Mouse (Mus musculus) CH12.LX (cell line): ENCODE measurements at regions not wholly inside any gene's neighbourhood (a gene's known extent, or its start where the extent isn't known, plus 50 kb on each side); places are given as distances from the start of the nearest gene placed in this dataset.
A peak's percentile ranks its signal among the peaks of the same experiment; 100 is the strongest.

Source experiments
- DNase-seq: peaks from one replicate; pipeline ENCODE4 v3.0.0-alpha.2; 2013; ENCODE audit errors: extremely low read depth
- H3K27ac ChIP-seq: 2 replicates; pipeline ENCODE4 v1.5.1; 2012; ENCODE audit warnings: low read depth, mild to moderate bottlenecking, control low read depth, moderate library complexity; ENCODE audit not compliant: insufficient read depth
- H3K27me3 ChIP-seq: replicated peaks from 2 replicates; pipeline ENCODE3; 2012; ENCODE audit warnings: inconsistent platforms
- H3K36me3 ChIP-seq, 2 experiments: replicated peaks in 1 of 2; 2 replicates each; pipeline versions ENCODE3 to v1.6.1; 2012; ENCODE audit warnings: inconsistent platforms in 1 of 2, low read length in 1 of 2, mild to moderate bottlenecking in 1 of 2, mixed read lengths in 1 of 2, moderate library complexity in 1 of 2; ENCODE audit not compliant: control insufficient read depth in 1 of 2, insufficient read depth in 1 of 2
- H3K4me1 ChIP-seq, 2 experiments: 2 replicates each; pipeline ENCODE4 v1.6.1; 2012; ENCODE audit warnings: inconsistent platforms in 1 of 2, moderate library complexity in 1 of 2; ENCODE audit not compliant: insufficient read depth in 2 of 2, control insufficient read depth in 1 of 2
- H3K4me2 ChIP-seq: 2 replicates; pipeline ENCODE4 v1.6.1; 2012; ENCODE audit warnings: low read depth, mild to moderate bottlenecking, control low read depth; ENCODE audit not compliant: poor library complexity, insufficient read depth, severe bottlenecking
- H3K4me3 ChIP-seq, 3 experiments: fragments of 150-350 bp in 1 of 3; sonication (generic) in 1 of 3; replicated peaks in 1 of 3; 2 replicates each; pipeline versions ENCODE3 to v1.5.1; 2011 to 2012; ENCODE audit warnings: low read depth in 2 of 3, low read length in 2 of 3, mild to moderate bottlenecking in 2 of 3, moderate library complexity in 2 of 3, control low read depth in 1 of 3, improper control_type of control experiment in 1 of 3, inconsistent platforms in 1 of 3, mixed read lengths in 1 of 3; ENCODE audit not compliant: poor library complexity in 1 of 3
- H3K79me2 ChIP-seq: replicated peaks from 2 replicates; pipeline ENCODE4 v1.6.1; 2012; ENCODE audit warnings: mild to moderate bottlenecking, moderate library complexity; ENCODE audit not compliant: control insufficient read depth, poor library complexity, insufficient read depth, severe bottlenecking; ENCODE audit errors: extremely low read depth
- H3K9ac ChIP-seq: 2 replicates; pipeline ENCODE4 v1.6.1; 2012; ENCODE audit warnings: low read depth, mild to moderate bottlenecking, control low read depth, moderate library complexity; ENCODE audit not compliant: insufficient read depth
- H3K9me3 ChIP-seq: replicated peaks from 2 replicates; pipeline ENCODE3; 2012; ENCODE audit warnings: low read length, inconsistent platforms, mixed read lengths
- CHD1 ChIP-seq: IDR thresholded peaks from 2 replicates; pipeline ENCODE4 v1.6.1; 2012; ENCODE audit warnings: low read depth, low read length, improper control_type of control experiment, inconsistent platforms
- CHD2 ChIP-seq: IDR thresholded peaks from 2 replicates; pipeline ENCODE4 v1.6.1; 2011; ENCODE audit warnings: low read length, improper control_type of control experiment
- CTCF ChIP-seq, 2 experiments: IDR thresholded peaks in 1 of 2; conservative IDR thresholded peaks in 1 of 2; 2 replicates each; pipeline ENCODE4 v1.5.1; 2011 to 2012; ENCODE audit warnings: low read depth in 2 of 2, low read length in 2 of 2, improper control_type of control experiment in 1 of 2, inconsistent platforms in 1 of 2, mild to moderate bottlenecking in 1 of 2, moderate library complexity in 1 of 2
- E2F4 ChIP-seq: IDR thresholded peaks from 2 replicates; pipeline ENCODE4 v1.6.1; 2011; ENCODE audit warnings: low read depth, low read length, improper control_type of control experiment; ENCODE audit not compliant: insufficient replicate concordance
- ELF1 ChIP-seq: IDR thresholded peaks from 2 replicates; pipeline ENCODE4 v1.6.1; 2014; ENCODE audit warnings: low read depth, mild to moderate bottlenecking, inconsistent platforms, low read length, improper control_type of control experiment
- HCFC1 ChIP-seq: IDR thresholded peaks from 2 replicates; pipeline ENCODE4 v1.6.1; 2012; ENCODE audit warnings: low read depth, mild to moderate bottlenecking, inconsistent platforms, low read length, improper control_type of control experiment
- KAT2A ChIP-seq: IDR thresholded peaks from 2 replicates; pipeline ENCODE4 v1.6.1; 2012; ENCODE audit warnings: low read length, improper control_type of control experiment, inconsistent platforms; ENCODE audit not compliant: insufficient replicate concordance
- MAZ ChIP-seq: IDR thresholded peaks from 2 replicates; pipeline ENCODE4 v1.6.1; 2012; ENCODE audit warnings: low read depth, mild to moderate bottlenecking, inconsistent platforms, low read length, improper control_type of control experiment, moderate library complexity
- MXI1 ChIP-seq: IDR thresholded peaks from 2 replicates; pipeline ENCODE4 v1.6.1; 2011; ENCODE audit warnings: mild to moderate bottlenecking, low read depth, low read length, improper control_type of control experiment
- PAX5 ChIP-seq: IDR thresholded peaks from 2 replicates; pipeline ENCODE4 v1.6.1; 2012; ENCODE audit warnings: low read length, inconsistent platforms, mixed read lengths
- RAD21 ChIP-seq: IDR thresholded peaks from 2 replicates; pipeline ENCODE4 v1.6.1; 2011; ENCODE audit warnings: low read depth, mild to moderate bottlenecking, low read length, improper control_type of control experiment, moderate library complexity
- RCOR1 ChIP-seq: conservative IDR thresholded peaks from 2 replicates; pipeline ENCODE4 v1.6.1; 2012; ENCODE audit warnings: low read depth, mild to moderate bottlenecking, inconsistent platforms, low read length, improper control_type of control experiment
- SIN3A ChIP-seq: IDR thresholded peaks from 2 replicates; pipeline ENCODE4 v1.6.1; 2012; ENCODE audit warnings: low read length, improper control_type of control experiment, inconsistent platforms
- TBP ChIP-seq: conservative IDR thresholded peaks from 2 replicates; pipeline ENCODE4 v1.6.1; 2011; ENCODE audit warnings: low read depth, low read length, improper control_type of control experiment
- USF1 ChIP-seq: IDR thresholded peaks from 2 replicates; pipeline ENCODE4 v1.6.1; 2014; ENCODE audit warnings: low read depth, mild to moderate bottlenecking, inconsistent platforms, low read length, improper control_type of control experiment
- USF2 ChIP-seq: conservative IDR thresholded peaks from 2 replicates; pipeline ENCODE4 v1.6.1; 2011; ENCODE audit warnings: low read depth, low read length, improper control_type of control experiment
- ZC3H11A ChIP-seq: IDR thresholded peaks from 2 replicates; pipeline ENCODE4 v1.6.1; 2012; ENCODE audit warnings: low read depth, mild to moderate bottlenecking, inconsistent platforms, low read length, improper control_type of control experiment
- ZMIZ1 ChIP-seq: IDR thresholded peaks from 2 replicates; pipeline ENCODE4 v1.6.1; 2012; ENCODE audit warnings: low read depth, mild to moderate bottlenecking, inconsistent platforms, low read length, improper control_type of control experiment
- ZNF384 ChIP-seq: IDR thresholded peaks from 2 replicates; pipeline ENCODE4 v1.6.1; 2012; ENCODE audit warnings: low read depth, low read length, improper control_type of control experiment, inconsistent platforms
- dilution Hi-C: fragments of 300-500 bp; cut with MboI; formaldehyde crosslinking; loops from 2 replicates; pipeline ENCODE4 v1.14.3; 2020; ENCODE audit warnings: low sequenced_read_pairs; ENCODE audit not compliant: extremely low pct_unique_long_range_greater_than_20kb, extremely low pct_ligation_motif_present
- in situ Hi-C: fragments of 300-500 bp; cut with MboI; formaldehyde crosslinking; loops from 3 replicates; pipeline ENCODE4 v1.14.3; 2019; ENCODE audit warnings: low sequenced_read_pairs, low pct_ligation_motif_present, low pct_unique_long_range_greater_than_20kb, mixed read lengths

- Histone ChIP-seq H3K4me1 (no peaks in the 10 kb centered on the region), H3K79me2 (no peaks in the 10 kb centered on the region), H3K9ac (no peak overlapping the region), H3K9me3 (peaks cover 2% of the 10 kb centered on the region), H3K36me3 (no peaks in the 10 kb centered on the region), H3K27ac (no peak overlapping the region), H3K4me2 (no peak overlapping the region), H3K4me3 (no peak overlapping the region), H3K27me3 (no peaks in the 10 kb centered on the region)
- no peak for DNase-seq
- TF ChIP-seq E2F4 (no peak), RAD21 (no peak), KAT2A (no peak), CHD2 (no peak), ELF1 (no peak), ZMIZ1 (no peak)
- in situ Hi-C loops (loop anchor here (25.0 kb wide), 1 partner anchor 213 kb away; no protein-coding TSS in a partner anchor), dilution Hi-C loops (no loop called here)
Observed at GRCm38 (mm10) chr14:67550462-67551185, 1541.6 kb upstream of the Gulo start.

GRCm38 (mm10) chr14:67548750-67549149 is 1539.7 kb upstream of the Gulo start:
- no peaks in the 10 kb centered on the region for H3K79me2 ChIP-seq
- H3K4me3 ChIP-seq = no peak overlapping the region
- H3K4me1 ChIP-seq = peaks cover 0 to 6% of the 10 kb centered on the region in 2 experiments; a peak in 2 of 4 replicates
- H3K27ac ChIP-seq = no peak overlapping the region
- H3K9me3 ChIP-seq = peaks cover 9% of the 10 kb centered on the region
- H3K36me3 ChIP-seq = no peaks in the 10 kb centered on the region
- no peak overlapping the region for H3K4me2 ChIP-seq
- in situ Hi-C loops (no loop called here), dilution Hi-C loops (no loop called here)
- no peak; the same call in none of the 2 replicates for TF ChIP-seq RAD21
- TF ChIP-seq CTCF (conservative IDR thresholded peaks at IDR 0.05 in 1 of 2, IDR thresholded peaks at IDR 0.05 in 1 of 2; ENCODE audit: low read depth in 2 of 2, low read length in 2 of 2) = peak; percentile 13 to 21; a peak in 1 of 4 replicates
- no peaks in the 10 kb centered on the region for H3K27me3 ChIP-seq
- no peak overlapping the region for H3K9ac ChIP-seq
- DNase-seq = peak; percentile 17

GRCm38 (mm10) chr14:67545036-67545435 is 1536.0 kb upstream of the Gulo start:
- Histone ChIP-seq H3K9ac (no peak overlapping the region), H3K27ac (no peak overlapping the region), H3K36me3 (no peaks in the 10 kb centered on the region), H3K4me2 (no peak overlapping the region), H3K4me1 (peaks cover 0 to 6% of the 10 kb centered on the region in 2 experiments; a peak in 2 of 4 replicates), H3K79me2 (no peaks in the 10 kb centered on the region), H3K4me3 (no peak overlapping the region), H3K27me3 (no peaks in the 10 kb centered on the region), H3K9me3 (peaks cover 17% of the 10 kb centered on the region)
- TF ChIP-seq USF2 (no peak), TBP (no peak), PAX5 (no peak), ZNF384 (no peak), RCOR1 (no peak), MXI1 (no peak), CHD1 (no peak), USF1 (no peak), HCFC1 (no peak), MAZ (no peak), ZC3H11A (no peak), SIN3A (no peak)
- dilution Hi-C loops (no loop called here), in situ Hi-C loops (no loop called here)
- DNase-seq = no peak
